Mouse (Mus musculus) cerebellum, adult 11 months (tissue): ENCODE measurements around the gene Cdkl2.

Source experiments
- DNase-seq: peaks from one replicate; pipeline ENCODE4 v3.0.0; 2022

Cdkl2 gene

DNA sequence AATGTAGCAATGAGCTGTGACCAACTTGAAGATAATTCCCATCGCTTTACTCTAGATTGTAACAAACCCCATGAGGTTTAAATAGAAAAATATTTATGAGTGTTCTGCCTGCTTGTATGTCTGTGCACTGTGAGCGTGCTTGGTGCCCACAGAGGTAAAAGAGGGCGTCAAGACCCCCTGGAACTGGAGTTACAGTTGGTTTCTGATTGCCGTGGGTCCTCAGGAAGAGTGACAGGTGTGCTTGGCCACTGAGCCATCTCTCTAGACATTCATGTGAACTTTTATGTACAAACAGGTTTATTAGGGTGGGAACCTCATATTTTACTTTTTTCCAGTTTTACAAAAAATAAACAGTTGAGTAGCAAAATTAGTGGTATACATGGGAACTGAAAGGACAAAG is at the start of gene Cdkl2:
TSS of gene Cdkl2 (minus strand) at position 101 of the 400 bp plus-strand sequence.
- no peak for DNase-seq

DNA sequence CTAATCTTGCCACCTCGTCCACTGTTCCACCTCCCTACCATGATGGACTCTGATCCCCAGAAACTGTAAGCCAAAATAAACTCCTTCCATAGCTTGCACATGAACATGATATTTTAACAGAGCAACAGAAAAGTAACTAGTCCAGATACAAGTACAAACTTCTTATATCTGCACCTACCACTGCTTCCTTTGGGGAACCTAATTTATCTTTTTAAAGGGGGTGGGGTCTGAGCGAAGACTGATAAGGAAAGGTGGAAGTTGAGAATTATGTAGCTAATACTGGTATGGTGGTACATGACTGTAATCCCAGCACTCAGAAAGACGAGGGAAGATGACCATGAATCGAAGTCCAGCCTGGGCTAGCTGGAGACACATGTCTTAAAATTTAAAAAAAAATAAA is 43.8 kb upstream of the Cdkl2 start:
- no peak for DNase-seq

DNA sequence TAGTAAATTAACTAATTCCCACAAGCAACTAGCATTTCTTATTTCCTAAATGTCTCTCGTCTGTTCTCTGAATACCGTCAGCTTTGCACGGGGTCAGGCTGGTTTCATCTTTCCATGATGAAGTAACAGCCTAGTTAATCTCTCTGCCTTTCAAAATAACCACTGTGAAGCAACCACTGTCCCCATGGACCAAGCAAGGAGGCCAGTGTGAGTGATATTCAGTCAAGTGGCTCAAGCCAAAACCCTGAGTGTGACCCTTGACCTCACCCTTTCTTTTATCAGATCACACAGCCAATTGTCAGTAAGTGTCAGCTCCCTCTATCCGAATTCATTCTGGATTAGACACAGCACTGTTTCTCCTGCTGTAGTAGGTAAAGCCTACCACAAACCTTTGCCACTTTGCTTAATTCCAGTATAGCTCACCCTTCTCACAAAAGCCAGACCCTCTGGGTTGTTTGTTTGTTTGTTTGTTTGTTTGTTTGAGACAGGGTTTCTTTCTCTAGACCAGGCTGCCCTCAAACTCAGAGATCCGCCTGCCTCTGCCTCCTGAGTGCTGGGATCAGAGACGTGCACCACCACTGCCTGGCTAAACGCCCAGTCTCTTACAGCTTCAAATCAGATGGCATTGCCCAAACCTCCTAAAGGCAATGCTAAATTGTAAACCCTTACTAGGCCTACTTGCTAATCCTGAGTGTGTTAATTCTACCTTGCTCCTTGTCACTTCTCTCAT is 42.3 kb upstream of the Cdkl2 start:
- no peak for DNase-seq

DNA sequence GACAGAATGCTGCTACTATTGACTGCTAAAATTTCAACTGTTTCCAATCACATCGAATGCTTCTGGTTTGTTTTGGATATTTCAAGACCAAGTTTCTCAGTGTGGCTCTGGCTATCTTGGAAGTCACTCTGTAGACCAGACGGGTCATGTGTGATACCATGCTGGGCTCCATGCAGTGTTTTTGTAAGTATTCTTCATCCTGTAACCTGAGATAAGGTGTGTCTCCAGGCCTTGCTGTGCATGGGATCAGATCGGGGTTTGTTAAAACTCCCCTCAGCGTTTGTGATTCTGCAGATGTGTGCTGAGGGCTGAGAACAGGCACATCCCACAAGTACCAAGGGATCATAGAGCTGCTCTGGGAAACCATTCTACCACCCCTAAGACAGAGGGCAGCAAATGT is 41.6 kb upstream of the Cdkl2 start:
- no peak for DNase-seq

DNA sequence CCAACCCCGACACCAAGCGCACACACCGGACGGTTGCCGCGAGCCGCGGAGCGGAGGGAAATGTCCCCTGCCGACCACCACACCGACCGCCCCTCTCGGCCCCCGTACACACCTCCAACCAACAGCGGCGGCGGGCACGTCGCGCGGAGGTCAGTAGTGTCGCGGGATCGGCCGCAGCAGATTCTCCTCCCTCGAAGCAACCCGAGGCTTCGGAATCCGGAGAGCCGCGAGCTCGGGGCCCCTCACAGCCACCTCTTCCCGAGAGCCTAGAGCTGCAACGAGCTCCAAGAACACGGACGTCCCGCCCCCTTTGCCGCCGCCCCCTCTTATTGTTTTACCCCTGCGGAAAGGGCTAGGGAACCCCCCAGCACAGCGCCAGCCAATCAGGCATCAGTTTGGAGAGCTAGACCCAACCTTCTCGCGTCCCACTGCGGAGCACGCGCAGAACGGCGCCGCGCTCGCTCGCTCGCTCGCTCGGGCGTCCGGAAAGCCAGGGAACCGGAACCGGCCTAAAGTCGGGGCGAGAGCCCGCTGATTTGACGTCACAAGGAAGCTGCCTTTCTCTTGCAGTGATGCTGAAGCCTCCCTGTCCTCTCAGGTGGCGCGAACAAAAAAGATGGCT is 39.8 kb upstream of the Cdkl2 start, which contains the start of gene G3bp2:
TSS of gene G3bp2 (minus strand) at position 303 of the 622 bp plus-strand sequence.
- peak; percentile 96 for DNase-seq

DNA sequence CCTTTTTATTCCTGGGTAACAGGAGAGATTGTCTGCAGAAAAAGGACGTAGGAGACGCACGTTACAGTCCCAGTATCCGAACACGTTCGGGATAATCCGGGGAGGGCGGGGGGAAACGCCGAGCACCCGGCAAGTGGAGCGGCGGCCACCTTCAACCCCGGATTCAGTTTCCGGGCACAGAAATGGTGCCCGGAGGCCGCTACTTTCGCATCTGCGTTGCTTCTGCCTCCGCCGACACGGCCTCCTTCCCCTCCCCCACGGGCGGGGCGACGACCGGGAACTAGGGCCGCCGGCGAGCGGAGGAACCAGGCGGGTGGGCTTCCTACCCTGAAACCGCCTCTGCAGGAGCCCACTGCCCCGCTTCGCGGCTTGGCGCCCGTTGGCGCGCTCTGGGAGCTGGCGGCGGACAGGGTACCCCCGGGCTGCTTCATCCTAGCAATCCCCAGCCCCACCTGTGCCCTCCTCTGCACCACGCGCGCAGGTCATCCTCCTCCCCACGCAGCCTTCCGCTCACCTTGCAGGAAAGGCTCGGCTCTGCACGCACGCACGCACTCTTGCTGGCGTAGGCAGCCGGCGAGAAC is 39.2 kb upstream of the Cdkl2 start:
- DNase-seq, result no peak

DNA sequence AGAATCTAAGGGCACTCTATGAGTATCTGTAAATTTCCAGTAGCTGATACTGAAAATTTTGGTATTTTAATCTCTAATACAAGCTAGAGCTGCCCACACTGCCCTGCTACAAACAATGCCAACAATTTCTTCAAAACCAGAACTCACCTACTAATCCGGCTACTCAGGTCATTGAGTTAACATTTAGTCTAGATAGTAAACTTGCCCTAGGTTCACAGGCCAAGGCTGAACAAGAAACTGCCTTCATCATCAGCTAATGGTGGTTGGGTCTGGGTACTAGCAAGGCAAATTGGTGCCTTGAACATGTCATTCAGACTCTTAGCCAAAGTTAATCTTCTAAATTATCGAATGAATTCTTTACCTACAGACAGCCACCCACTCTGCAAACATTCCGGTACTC is 37.6 kb upstream of the Cdkl2 start:
- DNase-seq, result no peak

DNA sequence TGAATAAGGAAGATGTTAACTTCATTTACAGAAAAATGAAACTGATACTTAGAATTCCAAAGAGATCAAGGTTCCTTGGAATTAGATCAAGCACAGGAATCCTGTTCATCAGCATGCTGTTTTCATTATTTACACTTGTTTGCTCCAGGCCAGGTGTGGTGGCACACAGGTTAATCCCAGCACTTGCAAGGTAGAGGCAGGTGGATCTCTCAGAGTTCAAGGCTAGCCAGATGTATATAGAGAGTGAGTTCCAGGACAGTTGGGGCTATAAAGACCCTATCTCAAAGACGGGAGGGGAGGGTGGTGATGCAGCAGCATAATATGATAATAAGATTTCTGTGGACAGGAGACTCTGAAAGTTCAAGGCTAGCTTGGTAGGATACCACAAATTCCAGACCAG is 36.7 kb upstream of the Cdkl2 start:
- DNase-seq, result no peak

DNA sequence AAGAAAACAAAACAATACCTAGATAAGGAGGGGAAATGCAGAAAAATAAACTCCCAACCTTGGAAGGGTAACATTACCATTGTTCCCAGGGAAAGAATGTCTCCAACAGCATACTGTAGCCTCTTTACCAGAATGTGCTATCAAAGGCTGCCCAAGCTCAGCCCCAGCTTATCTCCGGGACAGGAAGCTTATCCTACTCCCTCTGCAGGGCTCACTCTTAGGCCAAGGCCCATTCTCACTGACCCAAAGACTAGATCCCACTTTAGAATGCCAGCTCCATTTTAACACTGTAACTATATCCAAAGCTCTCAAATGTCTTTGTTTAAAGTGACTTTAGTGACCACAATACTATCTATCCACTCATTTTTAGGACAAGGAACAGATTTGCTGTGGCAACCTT is 35.6 kb upstream of the Cdkl2 start:
- no peak for DNase-seq

DNA sequence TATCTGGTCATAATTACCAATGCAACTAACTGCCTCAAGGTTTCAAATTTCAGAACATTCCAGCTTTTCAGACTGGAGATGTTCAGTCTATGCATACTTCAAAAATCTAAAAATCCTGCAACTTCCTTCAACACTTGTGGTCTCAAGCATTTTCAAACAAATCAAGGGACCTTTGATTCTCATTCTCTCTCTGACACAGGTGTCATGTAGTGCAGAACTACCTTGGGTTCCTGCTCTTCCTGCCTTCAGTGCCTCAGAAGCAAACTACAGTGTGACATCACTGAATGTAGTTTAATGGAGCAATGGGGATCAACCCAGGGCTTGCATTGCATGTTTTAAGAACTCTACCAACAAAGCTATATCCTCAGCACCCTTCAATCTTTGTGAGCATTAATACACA is 35.1 kb upstream of the Cdkl2 start:
- DNase-seq, result no peak

DNA sequence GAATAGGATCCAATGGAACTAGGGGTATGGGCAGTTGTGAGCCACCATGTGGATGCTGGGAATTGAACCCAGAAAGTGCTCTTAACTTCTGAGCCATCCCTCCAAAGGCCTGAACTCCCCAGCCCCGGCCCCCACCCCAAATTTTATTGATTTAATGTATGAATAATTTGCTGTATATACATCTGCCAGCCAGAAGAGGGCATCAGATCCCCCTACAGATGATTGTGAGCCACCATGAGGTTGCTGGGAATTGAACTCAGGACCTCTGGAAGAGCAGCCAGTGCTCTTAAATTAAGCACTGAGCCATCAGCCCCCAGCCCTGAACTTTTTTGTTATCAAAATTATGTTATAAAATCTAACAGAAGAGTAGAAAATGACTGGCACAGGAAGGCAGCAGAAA is 32.6 kb upstream of the Cdkl2 start:
- DNase-seq, result no peak

DNA sequence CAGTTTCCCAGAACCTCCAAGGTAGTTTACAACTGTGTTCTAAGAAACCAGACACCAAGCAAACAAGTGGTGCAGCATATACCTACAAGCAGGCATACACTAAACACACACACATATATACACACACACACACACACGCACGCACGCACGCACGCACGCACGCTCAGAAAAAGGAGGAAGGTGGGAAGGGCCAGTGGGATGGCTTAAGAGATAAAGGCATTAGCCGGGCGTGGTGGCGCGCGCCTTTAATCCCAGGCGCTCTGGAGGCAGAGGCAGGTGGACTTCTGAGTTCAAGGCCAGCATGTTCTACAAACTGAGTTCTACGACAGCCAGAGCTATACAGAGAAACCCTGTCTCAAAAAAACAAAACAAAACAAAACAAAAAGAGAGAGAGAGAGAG is 30.4 kb upstream of the Cdkl2 start:
- DNase-seq, result no peak

DNA sequence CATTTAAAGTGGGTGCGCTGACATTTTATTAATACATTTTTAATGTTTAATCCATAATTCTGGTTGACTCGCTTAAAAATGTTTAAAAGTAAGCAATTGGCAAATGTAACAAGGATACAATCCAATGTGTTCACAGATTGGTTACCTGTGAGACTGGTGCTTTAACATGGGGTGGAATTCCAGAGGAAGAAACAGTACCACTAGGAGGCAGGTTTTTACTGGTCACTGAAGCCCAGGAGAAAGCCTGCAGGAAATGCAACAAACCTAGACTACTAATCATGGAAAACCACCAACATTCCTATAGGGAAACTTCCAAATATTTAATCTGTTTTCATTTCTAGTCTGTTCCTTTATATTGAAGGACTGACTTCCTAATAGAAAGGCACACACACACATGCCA is 19.5 kb upstream of the Cdkl2 start:
- DNase-seq, result no peak

DNA sequence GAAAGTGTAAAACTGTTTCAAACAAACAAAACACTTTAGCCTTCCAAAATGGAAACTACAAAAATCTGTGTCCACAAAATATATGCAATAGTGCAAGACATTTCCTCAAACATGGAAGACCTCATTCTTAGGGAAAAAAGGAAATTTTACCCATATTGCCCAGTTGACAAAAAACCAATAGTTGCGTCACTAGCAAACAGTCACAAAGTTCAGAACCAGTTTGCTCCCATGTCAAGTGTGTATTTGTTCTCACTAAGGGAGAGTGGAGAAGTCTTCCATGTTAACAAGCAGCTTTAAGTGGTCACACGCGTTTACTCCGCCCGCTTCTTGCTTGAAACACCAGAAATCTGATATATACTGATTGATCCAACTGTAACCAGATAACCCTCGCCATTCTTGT is 9.2 kb upstream of the Cdkl2 start:
- no peak for DNase-seq

DNA sequence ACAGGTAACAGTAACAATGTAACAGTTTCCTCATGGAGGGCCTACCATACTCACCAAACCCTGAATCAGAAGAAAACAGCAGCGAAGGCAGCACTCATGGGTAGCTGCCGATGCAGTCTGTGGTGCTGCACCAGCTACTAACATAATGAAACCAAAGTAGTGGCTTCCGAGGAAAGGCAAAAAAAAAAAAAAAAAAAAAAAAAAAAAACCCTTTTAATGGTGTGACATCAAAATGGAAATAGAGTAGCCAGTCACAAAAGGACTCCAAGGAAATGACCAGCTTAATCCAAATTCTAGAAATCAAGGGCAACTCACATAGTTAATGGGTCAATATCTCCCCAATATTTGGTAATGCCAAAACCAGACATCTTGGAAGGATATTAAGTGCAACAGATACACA is 6.7 kb upstream of the Cdkl2 start:
- DNase-seq, result no peak

DNA sequence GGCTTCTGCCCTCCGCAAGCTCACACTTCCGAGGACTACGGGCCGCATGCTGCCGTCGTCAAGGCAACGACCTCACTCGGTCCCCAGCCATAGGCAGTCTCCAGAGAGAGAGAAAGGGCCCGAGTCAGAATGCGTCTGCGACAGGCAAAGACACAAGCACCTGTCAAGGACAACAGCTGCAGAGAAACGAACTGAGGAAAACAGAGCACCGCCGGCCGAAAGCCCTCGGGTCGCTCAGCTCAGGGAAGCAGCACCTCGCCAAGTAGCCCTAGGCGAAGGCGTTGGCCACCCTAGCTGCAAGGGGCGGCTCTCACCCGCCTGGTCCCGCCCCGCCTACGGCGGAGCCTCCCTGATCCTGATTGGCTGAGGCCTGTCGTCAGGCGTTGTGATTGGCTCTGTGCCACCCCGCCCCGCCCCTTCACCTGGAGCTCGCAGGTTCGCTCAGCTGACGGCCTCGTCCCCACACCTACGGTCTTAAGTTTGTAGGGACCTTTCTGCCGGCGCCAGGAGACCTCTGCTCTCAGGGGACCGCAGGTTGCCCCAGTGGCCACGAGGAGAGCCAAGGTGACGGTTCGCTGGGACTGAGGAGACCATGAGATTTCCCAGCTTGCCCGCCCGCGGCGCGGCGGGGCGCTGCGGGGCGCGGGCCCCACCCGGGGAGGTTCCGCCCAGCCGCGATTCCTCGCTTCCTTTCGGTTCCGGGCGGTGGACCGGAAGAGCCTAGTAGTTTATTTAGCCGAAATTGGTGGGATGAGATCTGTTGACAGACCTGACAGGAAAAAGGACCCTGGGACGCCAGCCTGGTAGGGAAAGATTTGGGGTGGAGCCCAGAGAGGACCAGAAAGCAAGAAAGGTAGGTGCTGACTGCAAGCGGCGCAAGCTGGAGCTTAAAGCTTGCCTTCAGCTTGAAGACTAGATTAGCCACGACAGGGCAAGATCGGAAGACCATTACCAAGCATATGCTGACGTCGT is 1.0 kb downstream of the Cdkl2 start:
- DNase-seq, result peak; percentile 98

DNA sequence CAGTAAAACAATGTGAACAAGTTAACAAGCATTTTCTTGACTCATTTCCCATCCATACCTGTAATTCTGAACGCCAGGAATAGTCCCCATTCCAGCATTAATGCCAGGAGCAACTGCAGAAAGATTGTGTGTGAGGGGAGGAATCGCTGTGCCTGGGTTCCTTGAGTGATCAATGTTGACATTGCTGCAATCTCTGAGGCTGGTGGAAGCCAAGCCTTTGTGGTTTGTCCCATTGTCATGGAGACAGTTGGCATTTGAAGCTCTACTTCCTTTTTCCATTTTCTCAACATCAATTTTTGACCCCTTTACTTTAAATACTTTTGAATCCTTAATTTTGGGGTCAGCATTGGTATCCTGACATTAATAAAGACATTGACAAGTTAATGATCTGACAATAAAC is 23.7 kb downstream of the Cdkl2 start:
- DNase-seq, result no peak

DNA sequence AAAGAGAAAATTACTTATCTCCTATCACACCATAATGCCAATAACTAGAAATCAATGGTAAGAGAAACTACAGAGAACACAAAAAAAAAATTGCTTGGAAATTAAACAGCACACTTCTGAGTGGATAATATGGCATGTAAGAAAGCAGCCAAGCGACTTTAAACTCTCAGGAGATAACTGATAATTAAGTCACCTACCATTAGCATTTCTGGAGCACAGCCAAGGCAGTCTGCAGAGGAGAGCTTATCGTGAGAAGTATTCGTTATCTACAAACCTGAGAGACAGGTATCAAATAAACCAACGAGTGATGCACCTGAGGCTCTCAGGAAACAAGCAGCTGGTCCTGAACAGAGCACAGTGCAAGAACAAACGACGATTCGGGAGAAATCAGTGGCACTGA is 31.9 kb downstream of the Cdkl2 start:
- DNase-seq, result no peak

DNA sequence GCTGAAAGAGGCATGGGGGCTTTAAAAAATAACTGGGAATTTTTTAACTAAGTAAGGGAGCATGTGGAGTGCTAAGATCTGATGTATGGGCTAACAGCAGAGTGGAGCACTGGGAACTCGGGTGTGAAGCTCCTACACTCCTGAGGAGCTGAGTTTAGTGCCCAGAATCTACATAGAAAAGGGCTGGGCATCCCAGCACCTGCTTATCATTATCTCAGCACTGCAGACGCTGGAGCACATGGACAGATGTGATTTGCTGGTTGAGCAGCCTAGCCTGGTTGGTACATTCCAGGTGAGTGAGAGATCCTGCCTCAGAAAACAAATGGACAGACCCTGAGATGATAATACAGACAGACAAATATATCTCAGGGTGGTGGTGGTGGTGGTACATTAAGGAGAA is 33.9 kb downstream of the Cdkl2 start:
- no peak for DNase-seq

DNA sequence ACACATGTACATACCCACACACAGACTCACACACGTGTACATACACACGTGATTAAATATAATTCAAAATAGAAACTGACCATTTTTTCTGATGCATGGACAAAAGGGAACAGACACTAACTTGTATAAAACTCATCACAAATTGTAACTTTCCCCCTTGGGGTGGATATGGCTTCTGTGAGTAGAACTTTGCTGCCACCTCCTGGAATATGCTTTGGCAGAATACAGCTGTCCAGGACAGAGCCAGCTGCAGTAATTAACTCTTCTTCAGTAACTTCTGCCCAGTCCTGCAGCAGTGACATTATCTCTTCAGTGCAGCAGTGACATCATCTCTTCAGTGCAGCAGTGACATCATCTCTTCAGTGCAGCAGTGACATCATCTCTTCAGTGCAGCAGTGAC is 40.7 kb downstream of the Cdkl2 start:
- no peak for DNase-seq

DNA sequence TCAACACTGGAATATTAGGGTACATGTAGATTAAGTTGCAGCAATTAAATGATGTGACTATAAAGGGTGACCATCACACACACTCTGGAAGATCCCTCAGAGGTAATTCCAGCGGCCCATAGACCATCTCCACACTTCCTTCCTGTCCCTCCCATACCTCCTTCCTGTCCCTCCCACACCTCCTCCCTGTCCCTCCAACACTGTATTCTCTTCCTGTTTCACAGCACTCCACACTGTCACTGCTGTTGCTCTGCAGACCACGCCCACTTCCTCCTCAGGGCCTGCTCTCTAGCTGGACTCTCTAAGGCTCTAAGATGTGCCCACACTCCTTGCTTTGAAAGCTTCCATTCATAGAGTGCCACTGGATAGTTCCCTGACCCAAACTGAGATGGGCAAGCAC is 42.9 kb downstream of the Cdkl2 start:
- no peak for DNase-seq

DNA sequence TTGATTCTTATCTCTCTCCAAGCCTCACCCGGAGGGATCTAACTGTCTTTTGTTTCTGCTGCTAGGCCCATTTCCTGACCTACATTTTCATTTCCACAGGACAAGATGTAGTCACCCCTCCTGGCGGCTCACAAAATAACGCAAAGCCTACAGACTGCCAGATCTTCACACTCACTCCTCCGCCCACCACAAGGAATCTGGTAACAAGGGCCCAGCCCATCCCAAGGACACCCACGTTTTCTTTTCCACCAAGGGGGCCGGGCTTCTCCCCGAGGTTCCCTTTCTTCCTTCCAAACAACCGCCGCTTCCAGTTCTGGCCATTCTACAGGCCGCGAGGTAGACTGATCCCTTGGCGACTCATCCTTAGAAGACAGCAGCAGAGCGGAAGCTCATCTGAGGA is 49.1 kb downstream of the Cdkl2 start:
- DNase-seq, result no peak

DNA sequence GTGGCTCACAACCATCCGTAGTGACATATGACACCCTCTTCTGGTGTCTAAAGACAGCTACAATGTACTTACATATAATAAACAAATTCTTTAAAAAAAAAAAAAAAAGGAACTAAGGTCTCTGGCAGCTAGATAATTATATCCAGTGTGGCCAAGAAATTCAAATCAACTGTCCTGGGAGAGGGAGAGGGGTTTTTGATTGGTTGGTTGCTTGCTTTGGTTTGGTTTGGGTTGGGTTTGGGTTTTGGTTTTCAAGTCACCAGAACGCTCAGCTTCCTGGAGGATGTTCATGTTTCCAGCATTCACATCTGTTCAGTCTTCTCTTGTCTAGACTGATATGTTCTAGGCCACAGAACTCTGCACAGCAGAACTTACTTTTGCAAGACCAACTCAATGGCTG is 50.6 kb downstream of the Cdkl2 start:
- no peak for DNase-seq
